Mouse (Mus musculus): ENCODE data around the gene Zscan26. TPM values are rescaled to one million over a fixed set of nuclear protein-coding genes. Genes with fewer than 3 reads are reported as not detected.

Zscan26 gene
- total RNA-seq (2023): 51.2 TPM

DNA sequence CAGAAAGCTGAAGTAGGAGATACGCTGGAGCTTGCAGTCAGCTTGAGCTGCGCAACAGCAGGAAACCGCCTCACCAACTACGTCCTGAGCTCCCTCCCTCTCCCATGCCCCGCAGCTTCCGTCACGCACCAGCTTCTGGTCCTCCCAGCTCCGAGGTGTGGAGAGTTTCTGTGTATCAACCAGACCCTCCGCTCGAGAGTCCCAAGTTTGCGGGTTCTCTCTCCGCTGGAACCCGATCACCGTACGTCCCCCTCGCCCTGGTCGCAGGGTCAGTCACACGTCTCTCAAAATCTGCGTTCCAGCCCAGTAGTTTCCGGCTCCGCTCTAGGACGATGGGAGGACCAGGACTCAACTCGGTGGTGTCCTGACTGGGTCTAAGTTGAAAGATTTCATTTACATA, at the start of gene Zscan26:
TSS of gene Zscan26 (minus strand) at position 282 of the 400 bp plus-strand sequence.

DNA sequence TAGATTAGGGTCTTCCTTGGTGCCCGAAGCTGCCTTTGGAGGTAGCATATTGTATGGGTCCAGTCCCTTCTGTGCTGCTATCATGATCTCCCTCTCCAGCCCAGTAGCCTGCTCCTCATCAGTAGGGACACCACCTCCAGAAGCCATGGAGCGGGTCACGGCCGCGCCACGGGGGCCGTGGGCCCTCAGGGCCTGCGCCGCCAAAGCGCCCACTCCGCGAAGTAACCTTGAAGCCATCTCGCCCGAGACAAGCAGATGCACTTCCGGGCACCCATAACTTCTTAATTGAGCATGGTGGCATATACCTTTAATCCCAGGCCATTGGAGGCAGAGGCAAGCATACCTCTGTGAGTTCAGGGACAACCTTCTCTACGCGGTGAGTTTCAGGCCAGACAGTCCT, 47.7 kb upstream of the Zscan26 start, which contains the start of gene Gm11273:
TSS of gene Gm11273 (minus strand) at position 237 of the 400 bp plus-strand sequence.

DNA sequence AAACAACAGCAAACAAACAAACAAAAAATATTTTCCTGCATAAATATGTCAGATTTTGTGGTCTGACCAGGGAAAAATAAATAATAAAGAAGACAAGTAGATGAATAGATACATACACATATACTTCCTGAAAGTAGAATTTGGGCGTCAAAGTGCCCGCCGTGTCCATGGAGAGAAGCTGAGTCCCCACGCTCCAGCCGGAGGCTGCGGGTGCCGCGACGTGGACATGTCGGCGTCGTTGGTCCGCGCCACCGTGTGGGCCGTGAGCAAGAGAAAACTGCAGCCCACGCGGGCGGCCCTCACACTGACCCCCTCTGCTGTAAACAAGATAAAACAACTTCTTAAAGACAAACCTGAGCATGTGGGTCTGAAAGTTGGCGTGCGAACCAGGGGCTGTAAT, 41.5 kb upstream of the Zscan26 start, which contains the start of gene AK157302:
TSS of gene AK157302 (plus strand) at position 144 of the 400 bp plus-strand sequence.

DNA sequence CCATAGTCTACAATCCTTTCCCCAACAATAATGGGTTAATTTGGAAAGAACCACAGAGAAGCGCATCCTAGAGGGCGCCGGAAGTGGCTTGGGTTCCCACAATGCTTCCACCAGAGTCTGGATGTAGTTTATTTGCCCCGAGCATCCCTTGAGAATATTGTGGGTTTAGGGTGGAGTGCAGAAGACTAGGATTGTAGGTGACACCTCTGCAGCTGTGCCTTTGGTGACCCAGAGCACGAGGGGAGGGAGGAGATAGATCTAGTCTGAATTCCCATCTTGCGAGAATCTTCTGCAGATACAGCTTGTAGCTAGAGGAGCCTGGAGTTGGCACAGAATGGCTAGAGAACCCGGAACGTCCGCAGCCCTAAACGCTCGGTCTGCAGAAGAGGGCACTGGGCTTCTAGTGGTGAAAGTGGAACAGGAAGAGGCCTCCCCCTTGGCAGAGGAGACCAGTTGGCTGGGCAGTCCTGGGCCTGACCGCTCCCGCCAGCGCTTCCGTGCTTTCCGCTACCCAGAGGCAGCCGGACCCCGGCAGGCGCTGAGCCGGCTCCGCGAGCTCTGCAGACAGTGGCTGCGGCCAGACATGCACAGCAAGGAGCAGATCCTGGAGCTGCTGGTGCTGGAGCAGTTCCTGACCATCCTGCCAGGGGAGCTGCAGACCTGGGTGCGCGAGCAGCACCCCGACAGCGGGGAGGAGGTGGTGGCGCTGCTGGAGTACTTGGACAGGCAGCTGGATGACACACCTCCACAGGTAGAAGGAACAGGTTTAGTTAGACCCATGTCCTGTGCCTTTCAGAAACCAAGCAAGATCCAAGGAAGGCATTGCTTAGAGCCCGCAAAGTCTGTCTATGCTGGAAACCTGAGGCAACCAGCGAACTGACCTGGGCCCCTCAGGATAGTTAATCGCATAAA, 25.5 kb upstream of the Zscan26 start, which contains the start of the genes Zkscan4 and Gm10065:
TSS of gene Zkscan4 (plus strand) at position 149 of the 912 bp plus-strand sequence.
TSS of gene Gm10065 (minus strand) at position 683 of the 912 bp plus-strand sequence.

DNA sequence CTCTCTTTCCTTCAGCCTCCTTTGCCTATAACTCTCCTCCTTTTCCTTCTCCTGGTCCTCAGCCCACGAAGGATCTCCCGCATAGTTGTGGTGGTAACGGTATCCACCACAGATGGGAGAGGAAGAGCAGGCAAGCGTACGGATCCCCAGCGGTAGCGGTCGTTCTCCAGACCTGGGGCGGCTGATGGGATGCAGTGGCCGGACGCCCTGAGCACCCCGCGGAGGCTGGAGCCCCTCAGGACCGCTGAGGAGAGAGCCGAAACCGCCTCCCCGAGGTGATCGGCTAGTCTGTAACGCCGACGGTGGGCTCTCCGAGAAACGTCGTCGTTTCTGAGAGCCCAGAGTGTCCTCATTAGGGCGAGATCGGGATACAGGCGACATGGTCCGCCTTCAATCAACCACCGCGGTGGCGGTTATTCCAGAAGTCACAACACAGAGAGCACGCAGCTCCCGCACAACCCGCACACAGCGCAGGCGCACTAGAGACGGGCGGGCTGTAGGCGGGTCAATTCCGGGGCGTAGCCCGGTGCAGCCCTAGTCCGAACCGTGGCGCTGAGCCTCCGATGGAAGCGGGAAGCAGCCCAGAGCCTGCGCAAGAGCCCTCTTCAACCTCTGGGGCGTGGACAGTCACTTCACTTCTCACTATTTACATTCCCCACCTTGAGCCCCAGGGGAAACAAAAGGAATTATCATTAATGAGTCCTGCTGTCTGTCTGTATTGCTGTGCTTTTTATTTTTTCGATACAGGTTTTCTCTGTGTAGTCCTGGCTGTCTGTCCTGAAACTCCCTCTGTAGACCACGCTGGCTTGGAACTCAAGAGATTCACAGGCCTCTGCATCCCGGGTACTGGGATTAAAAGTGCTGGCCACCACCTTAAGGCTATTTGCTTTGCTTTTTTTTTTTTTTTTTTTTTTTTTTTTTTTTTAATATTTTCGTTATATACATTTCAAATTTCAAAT, 14.8 kb upstream of the Zscan26 start, which contains the start of gene Nkapl:
TSS of gene Nkapl (minus strand) at position 449 of the 959 bp plus-strand sequence.

DNA sequence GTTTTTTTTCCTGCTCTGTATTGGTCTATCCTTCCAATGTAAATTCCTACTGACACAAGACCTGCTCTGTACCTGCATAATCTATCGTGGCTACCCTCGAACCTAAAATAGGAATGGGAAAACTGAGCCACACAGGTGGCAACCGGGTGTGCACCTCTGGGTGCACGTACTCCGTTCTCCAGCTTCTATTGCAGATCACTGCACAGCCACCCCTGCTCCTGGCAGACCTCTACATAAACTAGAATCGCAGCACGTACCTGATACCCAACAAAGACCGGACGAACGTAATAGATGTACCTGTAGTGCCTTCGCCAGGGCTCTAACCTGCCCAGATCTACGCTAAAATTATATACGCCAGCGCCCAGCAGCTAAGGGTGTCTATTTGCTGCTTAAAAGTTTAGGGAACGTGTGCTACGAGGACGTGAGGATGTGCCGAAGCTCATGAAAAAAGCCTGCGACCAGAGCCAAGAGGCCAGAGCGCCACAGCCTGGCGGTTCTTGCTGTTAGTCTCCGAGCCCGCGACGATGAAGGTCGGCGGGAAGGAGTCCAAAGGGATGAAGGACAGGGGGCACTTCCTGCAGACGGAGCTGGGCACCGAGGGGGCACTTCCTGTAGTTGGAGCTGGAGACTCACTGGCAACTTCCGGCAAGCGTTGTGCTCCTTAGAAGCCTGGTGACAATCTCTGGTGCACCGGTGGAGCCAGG, 12.9 kb downstream of the Zscan26 start, which contains the start of gene Pgbd1:
TSS of gene Pgbd1 (minus strand) at position 556 of the 704 bp plus-strand sequence.

DNA sequence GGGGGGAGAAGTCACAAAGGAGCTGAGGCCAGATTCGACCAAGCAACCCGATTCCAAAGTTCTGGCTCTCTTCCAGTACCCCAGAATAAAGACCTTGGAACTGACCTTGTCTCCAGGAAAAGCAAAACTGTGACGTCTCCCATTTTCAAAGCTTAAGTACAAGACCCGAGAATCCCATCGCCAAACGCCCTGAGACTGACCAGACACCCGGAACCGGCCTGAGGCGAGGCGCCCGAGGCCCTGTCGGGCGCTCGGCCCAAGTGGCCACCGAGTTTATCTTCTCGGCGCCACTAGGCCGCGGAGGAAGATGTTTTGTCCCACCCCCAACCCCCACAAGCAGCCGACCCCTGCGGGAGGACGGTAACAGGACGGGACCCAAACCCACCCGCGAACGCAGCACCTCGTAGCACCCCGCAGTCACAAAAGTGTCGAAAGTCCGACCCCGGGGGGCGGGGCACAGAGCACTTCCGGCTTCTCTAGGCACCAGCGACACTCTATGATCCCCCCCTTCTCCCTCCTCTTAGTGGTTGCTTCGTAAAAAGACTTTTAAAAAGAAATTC, 51.2 kb downstream of the Zscan26 start, which contains the start of gene Zkscan3:
TSS of gene Zkscan3 (minus strand) at position 469 of the 560 bp plus-strand sequence.

Other genes with a start within 250 kb of the Zscan26 start
- not detected for gene Gpx5, start 161.0 kb downstream of the Zscan26 start, total RNA-seq (2023)
- not detected for gene Gpx6, start 141.6 kb downstream of the Zscan26 start, total RNA-seq (2023)
- gene Olfr1367, start 106.8 kb downstream of the Zscan26 start, total RNA-seq (2023): not detected
- 7.0 TPM for gene Zscan12, start 90.9 kb downstream of the Zscan26 start, total RNA-seq (2023)
- gene Zkscan3, start 51.0 kb downstream of the Zscan26 start, total RNA-seq (2023): 62.2 TPM
- 0.58 TPM for gene Pgbd1, start 12.7 kb downstream of the Zscan26 start, total RNA-seq (2023)
- gene Nkapl, start 14.8 kb upstream of the Zscan26 start, total RNA-seq (2023): not detected
- not detected for gene Zkscan4, start 25.2 kb upstream of the Zscan26 start, total RNA-seq (2023)
- not detected for gene Gm10065, start 25.7 kb upstream of the Zscan26 start, total RNA-seq (2023)
- 5.6 TPM for gene AK157302, start 41.5 kb upstream of the Zscan26 start, total RNA-seq (2023)
- gene Gm11273, start 47.7 kb upstream of the Zscan26 start, total RNA-seq (2023): 14.0 TPM
- 11.5 TPM for gene Zkscan8, start 77.4 kb upstream of the Zscan26 start, total RNA-seq (2023)
- gene Olfr1366, start 89.1 kb upstream of the Zscan26 start, total RNA-seq (2023): not detected
- gene Olfr1535, start 106.2 kb upstream of the Zscan26 start, total RNA-seq (2023): not detected
- not detected for gene Olfr1364, start 128.0 kb upstream of the Zscan26 start, total RNA-seq (2023)
- gene Olfr1362, start 160.3 kb upstream of the Zscan26 start, total RNA-seq (2023): not detected
- not detected for gene Olfr11, start 188.8 kb upstream of the Zscan26 start, total RNA-seq (2023)
- not detected for gene Olfr1361, start 209.7 kb upstream of the Zscan26 start, total RNA-seq (2023)
- gene Olfr1360, start 223.7 kb upstream of the Zscan26 start, total RNA-seq (2023): not detected
- gene Olfr1359, start 244.4 kb upstream of the Zscan26 start, total RNA-seq (2023): not detected

Data from CD8-positive naive resting alpha-beta T cell, adult 57 days (primary cell).